Mouse (Mus musculus) forebrain, embryonic 11.5 days (tissue): ENCODE measurements around the gene Col25a1. TPM values are rescaled to one million over a fixed set of nuclear protein-coding genes. Genes with fewer than 3 reads are reported as not detected.

Source experiments
- ATAC-seq: fragments of 200-750 bp; cut with Nextera tagmentation; replicated peaks from 2 replicates; pipeline ENCODE4 v1.8.0; 2017; ENCODE audit warnings: moderate TSS enrichment; ENCODE audit not compliant: low FRiP score
- DNase-seq: peaks from one replicate; pipeline ENCODE4 v3.0.0-alpha.2; 2017; ENCODE audit warnings: low spot score
- H3K27ac ChIP-seq: fragments of 300-500 bp; sonication (generic); 2 replicates; pipeline ENCODE4 v1.5.1; 2014; ENCODE audit warnings: low read depth, low read length
- H3K27me3 ChIP-seq: fragments of 300-500 bp; sonication (generic); 2 replicates; pipeline ENCODE4 v1.6.1; 2014; ENCODE audit warnings: mild to moderate bottlenecking, low read length, mixed read lengths; ENCODE audit not compliant: control insufficient read depth, insufficient read depth
- H3K36me3 ChIP-seq: fragments of 300-500 bp; sonication (generic); 2 replicates; pipeline ENCODE4 v1.6.1; 2014; ENCODE audit warnings: mild to moderate bottlenecking, low read length, moderate library complexity, mixed read lengths; ENCODE audit not compliant: control insufficient read depth, insufficient read depth
- H3K4me1 ChIP-seq: fragments of 300-500 bp; sonication (generic); replicated peaks from 2 replicates; pipeline ENCODE4 v1.6.1; 2014; ENCODE audit warnings: low read length, mixed read lengths; ENCODE audit not compliant: control insufficient read depth, insufficient read depth
- H3K4me2 ChIP-seq: fragments of 300-500 bp; sonication (generic); 2 replicates; pipeline ENCODE4 v1.6.1; 2014; ENCODE audit warnings: low read depth, mild to moderate bottlenecking, low read length, moderate library complexity, mixed read lengths; ENCODE audit not compliant: severe bottlenecking
- H3K4me3 ChIP-seq: fragments of 300-500 bp; sonication (generic); 2 replicates; pipeline ENCODE4 v1.5.1; 2014; ENCODE audit warnings: low read depth, low read length
- H3K9ac ChIP-seq: fragments of 300-500 bp; sonication (generic); 2 replicates; pipeline ENCODE4 v1.6.1; 2014; ENCODE audit warnings: low read length
- H3K9me3 ChIP-seq: fragments of 300-500 bp; sonication (generic); 2 replicates; pipeline ENCODE4 v1.6.1; 2016; ENCODE audit warnings: low read length, mixed read lengths; ENCODE audit not compliant: control insufficient read depth
- WGBS: fragments of 180-500 bp; shearing (Covaris S2); extraction: QIAGEN DNeasy Blood & Tissue Kit; methylation state at CpG from one replicate; pipeline ENCODE4 v1.1.7; 2014; 5-methylcytosine and 5-hydroxymethylcytosine counted together
- polyA plus RNA-seq: library from polyadenylated mRNA; unstranded; fragments of >200 nt; fragmentation: Nextera tagmentation; extraction: Ambion mirVana; gene quantifications from 2 replicates; pipeline ENCODE4 v1.2.1, GENCODE M21; 2014

Col25a1 gene
- polyA plus RNA-seq, 1 experiment from 2014 or later, result 2.4 TPM

DNA sequence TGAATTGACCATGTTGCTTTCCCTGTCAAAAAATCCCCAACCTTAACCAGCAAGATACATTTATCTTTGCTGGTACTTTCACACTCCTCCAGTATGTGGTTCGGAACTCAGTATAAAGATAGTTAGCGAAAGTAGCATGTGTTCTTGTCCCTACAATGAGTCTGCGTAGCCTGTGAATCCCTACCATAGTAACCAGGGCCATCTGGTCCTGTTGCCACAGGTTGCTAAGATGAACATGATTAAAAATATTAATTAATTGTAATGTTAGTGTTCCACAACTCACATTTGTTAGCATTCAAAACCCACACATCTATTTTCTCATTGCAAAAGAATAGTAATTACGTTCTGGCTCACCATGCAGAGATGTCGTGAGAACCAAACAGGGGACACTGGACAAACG lies 434.3 kb downstream of the Col25a1 start:
- Histone ChIP-seq H3K4me2 (no peak overlapping the region), H3K36me3 (no peaks in the 10 kb centered on the region), H3K4me1 (no peaks in the 10 kb centered on the region), H3K9me3 (no peaks in the 10 kb centered on the region), H3K27ac (no peak overlapping the region), H3K9ac (no peak overlapping the region), H3K4me3 (no peak overlapping the region), H3K27me3 (no peaks in the 10 kb centered on the region)
- ATAC-seq (no peak), DNase-seq (no peak)
- 93% methylated on average over 6 of the region's 6 CpGs for WGBS

DNA sequence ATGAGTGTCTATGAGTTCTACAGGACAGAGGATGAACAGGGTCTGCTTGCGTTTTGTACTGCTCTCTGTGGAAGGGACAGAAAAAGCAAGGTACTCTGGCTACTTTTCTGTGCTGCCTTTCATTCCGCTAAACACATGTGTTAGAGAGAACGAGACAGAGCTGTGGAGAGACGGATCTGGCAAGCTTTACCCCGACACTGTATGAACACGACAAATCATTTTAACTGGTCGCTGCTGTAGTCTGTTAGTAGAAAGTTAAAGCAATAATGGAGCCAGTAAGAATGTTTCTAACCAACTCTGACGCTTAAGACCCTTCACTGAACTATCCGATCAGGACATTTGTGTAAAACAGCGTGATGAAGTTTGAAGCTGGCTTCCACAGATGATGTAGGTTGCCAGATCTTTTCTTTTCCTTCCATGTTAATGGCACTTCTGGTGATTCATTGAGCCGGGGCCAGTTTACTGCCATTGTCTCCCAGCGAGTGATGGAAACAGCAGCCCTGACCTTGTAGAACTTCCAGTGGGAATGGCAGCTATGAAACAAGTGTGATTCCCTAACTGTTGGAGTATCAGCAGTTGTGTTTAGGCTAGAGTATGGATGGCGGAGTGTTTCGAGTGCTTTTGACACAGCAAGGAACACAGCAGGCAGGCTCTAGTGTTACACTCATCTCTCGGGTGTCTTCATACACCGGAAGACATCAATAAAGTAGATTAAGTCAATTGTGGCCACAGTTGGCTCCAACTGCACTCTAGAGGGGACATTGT lies 437.2 kb downstream of the Col25a1 start:
- no peak for ATAC-seq
- 89% methylated on average over 16 of the region's 16 CpGs for WGBS
- Histone ChIP-seq H3K36me3 (no peaks in the 10 kb centered on the region), H3K27me3 (no peaks in the 10 kb centered on the region), H3K27ac (no peak overlapping the region), H3K4me1 (no peaks in the 10 kb centered on the region), H3K4me3 (no peak overlapping the region), H3K4me2 (no peak overlapping the region), H3K9ac (no peak overlapping the region), H3K9me3 (no peaks in the 10 kb centered on the region)
- no peak for DNase-seq

DNA sequence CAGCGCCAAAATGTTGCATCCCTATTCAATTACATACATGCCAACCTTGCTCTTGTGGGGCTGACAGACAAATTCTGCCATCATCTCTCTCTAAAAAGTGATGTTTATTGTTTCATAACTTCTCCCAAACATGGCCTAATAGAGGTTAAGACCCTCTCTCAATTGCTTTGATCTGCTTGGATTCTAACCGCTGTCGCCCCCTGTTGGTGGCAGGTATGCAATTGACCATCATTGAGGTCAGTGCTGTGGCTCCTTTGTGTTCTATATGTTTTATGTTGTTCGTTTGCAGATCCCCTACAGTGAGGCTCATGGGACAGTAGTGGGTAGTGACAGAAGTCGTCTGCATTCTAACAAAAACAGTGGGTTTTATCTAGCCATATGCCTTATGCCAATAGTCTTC lies 441.9 kb downstream of the Col25a1 start:
- no peaks in the 10 kb centered on the region for H3K9me3 ChIP-seq
- H3K4me3 ChIP-seq, result no peak overlapping the region
- ATAC-seq (no peak), DNase-seq (no peak)
- H3K27me3 ChIP-seq, result no peaks in the 10 kb centered on the region
- no peaks in the 10 kb centered on the region for H3K36me3 ChIP-seq
- no peaks in the 10 kb centered on the region for H3K4me1 ChIP-seq
- no peak overlapping the region for H3K4me2 ChIP-seq
- no peak overlapping the region for H3K27ac ChIP-seq
- H3K9ac ChIP-seq, result no peak overlapping the region
- 68% methylated on average over 5 of the region's 5 CpGs for WGBS

DNA sequence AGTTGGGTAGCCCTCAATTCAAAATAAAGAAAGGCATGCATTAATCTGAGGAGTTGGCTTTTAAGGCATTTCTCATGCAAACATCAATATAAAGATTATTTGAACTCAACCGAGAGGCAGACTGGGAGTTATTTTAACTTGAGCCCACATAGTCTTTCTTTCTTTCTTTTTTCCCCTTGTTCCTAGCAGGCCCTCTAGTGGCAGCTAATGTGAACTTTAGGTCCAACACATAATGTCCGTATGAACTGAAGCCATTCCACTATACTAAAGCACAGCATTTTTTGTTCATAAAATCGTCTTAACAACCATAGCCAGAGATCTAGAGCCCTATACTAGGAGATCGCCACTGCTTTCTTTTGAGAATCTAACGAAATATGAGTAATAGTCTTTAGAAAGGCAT lies 443.4 kb downstream of the Col25a1 start:
- H3K9ac ChIP-seq, result no peak overlapping the region
- H3K27me3 ChIP-seq, result no peaks in the 10 kb centered on the region
- H3K4me2 ChIP-seq, result no peak overlapping the region
- H3K9me3 ChIP-seq, result no peaks in the 10 kb centered on the region
- DNase-seq (no peak), ATAC-seq (no peak)
- H3K4me1 ChIP-seq, result no peaks in the 10 kb centered on the region
- no peak overlapping the region for H3K4me3 ChIP-seq
- H3K36me3 ChIP-seq, result no peaks in the 10 kb centered on the region
- 29% methylated on average over 5 of the region's 5 CpGs for WGBS
- no peak overlapping the region for H3K27ac ChIP-seq

DNA sequence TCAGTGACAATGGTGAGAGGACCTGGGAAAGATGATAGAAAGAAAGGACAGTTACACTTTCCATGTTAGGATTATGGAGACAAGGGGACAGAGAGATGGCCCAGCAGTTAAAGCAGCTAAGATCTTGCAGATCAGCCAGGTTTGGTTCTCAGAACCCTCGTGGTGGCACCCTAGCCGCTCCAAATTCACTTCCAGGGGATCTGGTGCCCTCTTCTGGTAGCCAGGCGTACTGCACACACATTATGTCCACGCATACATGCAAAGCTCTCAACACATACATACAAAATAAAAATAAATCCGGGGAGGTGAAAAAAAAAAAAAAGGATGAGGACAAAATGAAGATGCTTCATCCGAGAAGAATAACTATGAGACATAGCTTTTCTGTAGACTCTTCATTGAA lies 445.4 kb downstream of the Col25a1 start:
- DNase-seq, result peak; percentile 72
- no peaks in the 10 kb centered on the region for H3K27me3 ChIP-seq
- H3K27ac ChIP-seq, result no peak overlapping the region
- no peaks in the 10 kb centered on the region for H3K36me3 ChIP-seq
- no peak overlapping the region for H3K9ac ChIP-seq
- WGBS, result 59% methylated on average over 6 of the region's 6 CpGs
- no peak overlapping the region for H3K4me2 ChIP-seq
- ATAC-seq, result no peak
- no peaks in the 10 kb centered on the region for H3K4me1 ChIP-seq
- no peaks in the 10 kb centered on the region for H3K9me3 ChIP-seq
- no peak overlapping the region for H3K4me3 ChIP-seq

DNA sequence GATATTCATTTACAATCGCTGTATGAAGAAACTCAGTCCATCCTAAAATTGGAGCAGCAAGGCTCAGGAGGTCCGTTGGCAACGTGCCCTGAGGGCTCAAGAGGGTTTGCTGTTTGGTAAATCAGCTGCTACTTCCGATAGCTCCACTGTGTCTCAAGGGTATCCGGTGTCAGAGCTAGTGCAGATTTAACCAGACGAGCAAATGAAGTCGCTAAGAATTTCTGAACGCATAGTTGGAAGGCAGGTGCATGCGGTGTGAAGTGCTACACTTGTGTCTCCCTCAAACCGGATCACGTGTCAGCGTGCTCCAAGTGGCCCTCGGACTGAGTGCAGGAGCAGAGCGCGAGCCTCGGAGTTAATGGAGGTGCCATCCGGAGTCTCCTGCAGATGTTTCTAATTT lies 448.2 kb downstream of the Col25a1 start:
- DNase-seq, result no peak
- WGBS, result 80% methylated on average over 17 of the region's 17 CpGs
- no peak overlapping the region for H3K4me2 ChIP-seq

DNA sequence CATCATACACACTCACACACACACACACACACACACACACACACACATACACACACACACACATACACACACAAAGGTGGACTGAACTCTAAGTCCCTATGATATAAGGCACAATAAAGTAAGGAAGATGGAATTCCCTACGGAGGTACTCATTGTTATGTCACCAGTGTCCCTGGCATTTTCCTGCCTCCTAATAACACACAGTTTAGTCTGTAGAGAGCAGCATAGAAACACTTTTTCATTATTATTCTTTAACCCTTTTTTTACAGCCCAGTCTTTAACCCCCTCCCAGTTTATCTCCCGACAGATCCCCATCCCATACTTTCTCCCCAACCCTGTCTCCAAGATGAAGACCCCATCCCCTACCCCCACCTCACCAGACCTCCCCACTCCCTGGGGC lies 450.3 kb downstream of the Col25a1 start:
- Histone ChIP-seq H3K27me3 (no peaks in the 10 kb centered on the region), H3K4me2 (no peak overlapping the region), H3K9ac (no peak overlapping the region), H3K9me3 (no peaks in the 10 kb centered on the region), H3K4me3 (no peak overlapping the region), H3K4me1 (no peaks in the 10 kb centered on the region), H3K27ac (no peak overlapping the region), H3K36me3 (no peaks in the 10 kb centered on the region)
- ATAC-seq (no peak), DNase-seq (no peak)
- 79% methylated on average over 2 of the region's 2 CpGs for WGBS

More for the DNA sequence above, 448.2 kb downstream of the Col25a1 start:
- Histone ChIP-seq H3K9me3 (no peaks in the 10 kb centered on the region), H3K4me1 (no peaks in the 10 kb centered on the region), H3K9ac (no peak overlapping the region), H3K4me3 (no peak overlapping the region), H3K27me3 (no peaks in the 10 kb centered on the region), H3K27ac (no peak overlapping the region), H3K36me3 (no peaks in the 10 kb centered on the region)
- ATAC-seq, result no peak

DNA sequence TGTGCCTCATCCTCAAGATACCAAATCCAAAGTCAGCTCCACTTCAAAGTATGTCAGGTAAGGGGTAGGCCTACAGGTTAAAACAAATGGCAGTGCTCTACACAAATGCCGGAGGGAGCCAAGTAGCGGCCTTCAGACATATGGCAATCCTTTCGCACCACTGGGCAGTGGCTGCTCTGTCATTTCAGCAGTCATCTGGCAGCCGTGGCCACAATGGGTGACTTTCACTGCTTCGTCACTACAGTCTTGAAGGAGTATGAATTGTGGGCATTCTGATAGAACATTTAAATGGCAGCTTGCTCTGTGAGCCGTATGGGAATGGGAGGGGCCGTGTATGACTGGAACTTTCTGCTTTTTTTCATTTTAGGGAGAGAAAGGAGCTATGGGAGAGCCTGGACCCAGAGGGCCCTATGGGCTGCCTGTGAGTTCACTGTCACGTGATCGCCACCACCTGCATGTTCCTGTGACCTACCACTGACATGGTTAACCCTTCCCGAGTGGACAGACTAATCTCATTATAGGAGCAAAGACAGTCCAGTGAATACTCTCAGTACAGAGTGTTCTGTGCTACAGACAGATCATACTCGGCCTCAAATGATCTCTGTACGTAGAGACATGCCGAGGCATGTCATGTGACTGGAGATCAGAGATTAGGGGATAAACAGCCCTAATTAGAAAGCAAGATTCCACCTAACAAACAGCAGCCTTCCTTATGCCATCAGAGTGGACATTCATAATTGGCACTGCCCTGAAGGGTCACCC lies 451.8 kb downstream of the Col25a1 start:
- Histone ChIP-seq H3K4me2 (no peak overlapping the region), H3K4me3 (no peak overlapping the region), H3K9me3 (no peaks in the 10 kb centered on the region), H3K27ac (no peak overlapping the region), H3K36me3 (no peaks in the 10 kb centered on the region), H3K4me1 (no peaks in the 10 kb centered on the region), H3K27me3 (no peaks in the 10 kb centered on the region), H3K9ac (no peak overlapping the region)
- no peak for DNase-seq
- 81% methylated on average over 13 of the region's 13 CpGs for WGBS
- ATAC-seq, result no peak

DNA sequence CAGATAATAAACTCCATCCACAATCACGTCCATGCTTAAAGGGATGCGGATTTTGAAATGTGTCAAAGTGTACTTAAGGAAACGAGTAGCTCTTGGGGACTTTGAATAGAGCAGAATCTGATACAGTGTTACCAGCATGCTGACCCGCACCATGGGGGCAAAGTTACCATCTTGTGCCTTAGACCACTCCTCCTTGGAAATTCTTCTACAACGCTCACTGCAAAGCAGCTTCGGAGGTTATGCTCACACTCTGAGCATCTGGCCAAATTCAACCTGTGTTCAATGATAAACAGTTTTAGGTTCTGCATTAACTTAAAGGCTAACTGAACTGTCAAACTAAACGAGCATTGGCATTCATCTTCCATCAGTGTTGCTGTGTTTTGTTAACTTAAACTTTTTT lies 452.7 kb downstream of the Col25a1 start:
- H3K27ac ChIP-seq, result no peak overlapping the region

More for the DNA sequence above, 452.7 kb downstream of the Col25a1 start:
- no peaks in the 10 kb centered on the region for H3K27me3 ChIP-seq
- H3K36me3 ChIP-seq, result no peaks in the 10 kb centered on the region
- DNase-seq (no peak), ATAC-seq (no peak)
- no peak overlapping the region for H3K4me3 ChIP-seq
- H3K4me2 ChIP-seq, result no peak overlapping the region
- whole genome bisulfite sequencing, result 75% methylated on average over 7 of the region's 7 CpGs
- H3K9me3 ChIP-seq, result no peaks in the 10 kb centered on the region
- H3K4me1 ChIP-seq, result no peaks in the 10 kb centered on the region
- no peak overlapping the region for H3K9ac ChIP-seq
